Mouse (Mus musculus): ENCODE measurements around the gene AF067063. TPM values are rescaled to one million over a fixed set of nuclear protein-coding genes. Genes with fewer than 3 reads are reported as not detected.

AF067063 gene
- polyA plus RNA-seq, 1 experiment from 2014 or later: not detected

- no peak for ATAC-seq (ENCODE audit: low read depth)
- H3K4me3 ChIP-seq (ENCODE audit: low read depth, low read length): no peak overlapping the region
- no peaks in the 10 kb centered on the region for H3K4me1 ChIP-seq (ENCODE audit: control insufficient read depth, low read depth, low read length)
- no peaks in the 10 kb centered on the region for H3K27me3 ChIP-seq (ENCODE audit: control insufficient read depth, insufficient read depth, low read depth, low read length)
- peaks cover 27% of the 10 kb centered on the region for H3K36me3 ChIP-seq (ENCODE audit: control insufficient read depth, insufficient read depth)
- H3K4me2 ChIP-seq (ENCODE audit: low read depth, low read length): no peak overlapping the region
- 67% methylated on average over 4 of the region's 4 CpGs for WGBS (ENCODE audit: insufficient replicate concordance)
- H3K9ac ChIP-seq (ENCODE audit: low read depth, low read length): no peak overlapping the region
- no peaks in the 10 kb centered on the region for H3K9me3 ChIP-seq (replicated peaks; ENCODE audit: control insufficient read depth, low read length)
- H3K27ac ChIP-seq (ENCODE audit: low read length): no peak overlapping the region
Measured at GRCm38 (mm10) chr13:119783581-119783980, 46.4 kb downstream of the AF067063 start.

Other genes with a start within 250 kb of the AF067063 start
- not detected in 2 replicates for gene Ccl28, start 206.4 kb downstream of the AF067063 start, polyA plus RNA-seq (2015; fragmentation: Nextera tagmentation; extraction: Ambion mirVana)
- 208 and 215 TPM in 2 replicates for gene Hmgcs1, start 139.8 kb downstream of the AF067063 start, polyA plus RNA-seq (2015; fragmentation: Nextera tagmentation; extraction: Ambion mirVana)
- 0.06 and 0.12 TPM in 2 replicates for gene Nim1k, start 74.3 kb downstream of the AF067063 start, polyA plus RNA-seq (2015; fragmentation: Nextera tagmentation; extraction: Ambion mirVana)
- gene Zfp131, start 39.3 kb downstream of the AF067063 start, polyA plus RNA-seq (2015; fragmentation: Nextera tagmentation; extraction: Ambion mirVana): 10.0 and 11.0 TPM in 2 replicates
- not detected in 2 replicates for gene D13Ertd608e, start 5.8 kb upstream of the AF067063 start, polyA plus RNA-seq (2015; fragmentation: Nextera tagmentation; extraction: Ambion mirVana)
- not detected in 2 replicates for gene Tcstv1, start 64.6 kb upstream of the AF067063 start, polyA plus RNA-seq (2015; fragmentation: Nextera tagmentation; extraction: Ambion mirVana)
- gene Gm21761, start 99.1 kb upstream of the AF067063 start, polyA plus RNA-seq (2015; fragmentation: Nextera tagmentation; extraction: Ambion mirVana): not detected in 2 replicates
- gene B020031M17Rik, start 120.6 kb upstream of the AF067063 start, polyA plus RNA-seq (2015; fragmentation: Nextera tagmentation; extraction: Ambion mirVana): not detected in 2 replicates
- 0.21 TPM in 1 of 2 replicates, not detected in the other for gene Gm36079, start 196.8 kb upstream of the AF067063 start, polyA plus RNA-seq (2015; fragmentation: Nextera tagmentation; extraction: Ambion mirVana)
- gene Gm21188, start 222.0 kb upstream of the AF067063 start, polyA plus RNA-seq (2015; fragmentation: Nextera tagmentation; extraction: Ambion mirVana): 0.34 and 0.50 TPM in 2 replicates

Data from liver, embryonic 16.5 days (tissue).